8 mouse cellular contexts compared by ENCODE assay signal in the genomic region with DNA sequence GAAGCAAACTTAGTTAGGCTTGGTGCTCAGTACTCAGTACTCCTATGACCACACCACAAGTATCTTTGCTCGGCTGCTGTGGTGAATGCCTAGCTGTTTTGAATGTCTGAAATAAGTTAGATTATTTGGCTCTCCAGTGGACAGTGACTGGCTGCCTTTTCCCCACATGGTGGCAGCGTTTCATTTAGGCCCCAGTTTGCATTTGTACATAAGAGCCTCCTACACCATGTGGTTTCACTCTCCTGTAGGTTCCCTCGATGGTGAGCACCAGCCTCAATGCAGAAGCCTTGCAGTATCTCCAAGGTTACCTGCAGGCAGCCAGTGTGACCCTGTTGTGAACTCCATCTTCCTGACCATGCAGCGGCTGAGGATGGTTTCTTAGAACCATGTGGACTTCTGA. TPM values are rescaled to one million over a fixed set of nuclear protein-coding genes. Genes with fewer than 3 reads are reported as not detected.
A peak's percentile ranks its signal among the peaks of the same experiment; 100 is the strongest.
DNase-seq lines count a peak whose midpoint lies in the region; ATAC-seq and TF ChIP-seq lines count a peak whose summit lies in the region.

No protein-coding gene starts in this region.

- H3K4me1 ChIP-seq in cerebellum, adult 2 months (ENCODE audit: control insufficient read depth, insufficient read depth, low read length): no peaks in the 10 kb centered on the region
- no peaks in the 10 kb centered on the region for H3K4me1 ChIP-seq in lung, embryonic 16.5 days (replicated peaks; ENCODE audit: control insufficient read depth, insufficient read depth, low read length)

- WGBS in cerebellum, adult 2 months: 39% methylated on average over 4 of the region's 4 CpGs
- 48% methylated on average over 4 of the region's 4 CpGs for WGBS in lung, embryonic 16.5 days

- H3K27me3 ChIP-seq in cerebellum, adult 2 months (ENCODE audit: control insufficient read depth, insufficient read depth, low read length): no peaks in the 10 kb centered on the region
- H3K27me3 ChIP-seq in lung, embryonic 16.5 days (ENCODE audit: control insufficient read depth, insufficient read depth, low read depth, low read length): no peaks in the 10 kb centered on the region

- H3K4me2 ChIP-seq in lung, embryonic 16.5 days (ENCODE audit: low read depth, low read length): no peak overlapping the region

- H3K27ac ChIP-seq in cerebellum, adult 2 months (ENCODE audit: insufficient read depth, low read length): no peak overlapping the region
- no peak overlapping the region for H3K27ac ChIP-seq in lung, embryonic 16.5 days (ENCODE audit: low read length)

- H3K4me3 ChIP-seq in cerebellum, adult 2 months (replicated peaks; ENCODE audit: insufficient read depth, low read depth, low read length): no peak overlapping the region
- H3K4me3 ChIP-seq in lung, embryonic 16.5 days (ENCODE audit: low read length): no peak overlapping the region

- TF ChIP-seq CTCF in cerebellum, adult 2 months (IDR thresholded peaks at IDR 0.05; ENCODE audit: borderline replicate concordance, insufficient read depth, low read depth, low read length): 0 out of 2 replicates have a peak, but pooled peaks have one; percentile 8

- TF ChIP-seq POLR2A in cerebellum, adult 2 months (IDR thresholded peaks at IDR 0.05; ENCODE audit: borderline replicate concordance, insufficient read depth, low read length): no peak

- peaks cover 67% of the 10 kb centered on the region for H3K36me3 ChIP-seq in lung, embryonic 16.5 days (ENCODE audit: control insufficient read depth, insufficient read depth, low read length)

- no peaks in the 10 kb centered on the region for H3K9me3 ChIP-seq in lung, embryonic 16.5 days (ENCODE audit: control insufficient read depth, low read length)

- ATAC-seq in lung, embryonic 16.5 days (ENCODE audit: low read depth): peak; percentile 31; the same call in 1 of the 2 replicates

- DNase-seq in cerebellum, adult 2 months: no peak
- DNase-seq in cerebellum, postnatal 25 days: no peak
- no peak for DNase-seq in lung, adult 18-20 months
- peak; percentile 36 for DNase-seq in induced T-regulatory cell, adult 2 months (ENCODE audit: low read depth)
- DNase-seq in retina, embryonic 14.5 days (ENCODE audit: low spot score): peak; percentile 32
- DNase-seq in right cerebral cortex, postnatal 36 days (ENCODE audit: low spot score in 2 of 2): no peak
- DNase-seq in spleen, postnatal 4 days (ENCODE audit: low spot score in 2 of 2): no peak

- no peak overlapping the region for H3K9ac ChIP-seq in lung, embryonic 16.5 days (ENCODE audit: low read length)

RNA-seq across cellular contexts. Expression of gene Cse1l, which starts 39.6 kb away (rescaled TPM):
- polyA plus RNA-seq in cerebellum, adult 2 months (2012; rRNA removed): 49.9 and 55.0 TPM in 2 replicates
- polyA plus RNA-seq in lung, embryonic 16.5 days (2015; fragmentation: Nextera tagmentation; extraction: Ambion mirVana): 106 and 118 TPM in 2 replicates

RNA-seq across cellular contexts. Expression of gene Stau1, which starts 50.6 kb away (rescaled TPM):
- polyA plus RNA-seq in cerebellum, adult 2 months (2012; rRNA removed): 52.2 and 54.9 TPM in 2 replicates
- polyA plus RNA-seq in lung, embryonic 16.5 days (2015; fragmentation: Nextera tagmentation; extraction: Ambion mirVana): 79.6 and 86.8 TPM in 2 replicates

Comparison
In these comparisons a context has a peak if more than half of its experiments do, and no peak if none do; other contexts are left out.
1. DNase-seq: peak in induced T-regulatory cell, adult 2 months (single experiment) and retina, embryonic 14.5 days (single experiment); none in cerebellum, adult 2 months (0 of 2), cerebellum, postnatal 25 days (0 of 2), lung, adult 18-20 months (0 of 2), right cerebral cortex, postnatal 36 days (0 of 2) and spleen, postnatal 4 days (0 of 2).